Mouse (Mus musculus): ENCODE measurements around the gene Nup153.

Gene Nup153

DNA sequence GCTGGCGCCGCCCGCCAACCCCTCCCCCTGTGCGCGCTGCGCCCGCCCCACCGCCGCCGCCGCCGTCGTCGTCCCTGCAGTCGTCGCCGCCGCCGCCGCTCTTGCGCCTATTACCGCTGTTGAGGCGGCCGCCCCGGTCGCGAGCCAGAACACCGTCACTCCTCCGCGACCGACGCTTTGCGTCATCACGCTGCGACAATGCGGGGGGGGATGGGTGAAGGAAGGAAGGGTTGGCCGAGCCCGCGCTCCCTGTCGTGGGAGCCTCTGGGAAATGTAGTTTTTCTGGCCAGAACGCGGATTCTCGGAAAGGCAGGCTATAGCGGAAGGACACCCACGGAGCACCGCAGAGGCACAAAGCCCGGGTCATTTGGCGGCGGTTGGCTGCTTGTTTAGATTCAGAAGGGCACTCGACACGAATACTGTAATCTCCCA, at the start of gene Nup153:
Nup153 (minus strand) TSS at position 104 of the 432 bp plus-strand sequence.
- in situ Hi-C loops (cut with MboI, MseI), result no loop called here

DNA sequence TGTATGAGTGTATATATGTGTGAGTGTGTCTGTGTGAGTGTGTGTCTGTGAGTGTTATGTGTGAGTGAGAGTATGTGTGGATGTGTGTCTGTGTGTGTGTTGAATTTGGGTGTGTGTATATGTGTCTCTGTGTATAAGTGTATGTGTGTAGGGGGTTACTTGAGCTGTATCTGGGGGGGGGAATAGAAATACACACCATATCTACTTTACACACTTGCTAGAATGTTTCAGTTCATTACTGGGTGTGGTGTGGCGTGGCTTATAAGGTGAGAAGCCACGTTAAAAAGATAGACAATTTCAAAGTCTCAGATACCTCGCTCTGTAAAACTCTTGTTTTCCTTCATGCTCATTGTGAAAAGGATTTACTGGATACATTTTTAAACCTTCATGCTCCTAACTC, 49.7 kb upstream of the Nup153 start:
- in situ Hi-C loops (cut with MboI, MseI), result no loop called here

GRCm38 (mm10) chr13:46776636-46777305, 49.0 kb upstream of the Nup153 start:
- in situ Hi-C loops (cut with MboI, MseI), result no loop called here

GRCm38 (mm10) chr13:46774998-46775397, 47.3 kb upstream of the Nup153 start:
- in situ Hi-C loops (cut with MboI, MseI), result no loop called here

DNA sequence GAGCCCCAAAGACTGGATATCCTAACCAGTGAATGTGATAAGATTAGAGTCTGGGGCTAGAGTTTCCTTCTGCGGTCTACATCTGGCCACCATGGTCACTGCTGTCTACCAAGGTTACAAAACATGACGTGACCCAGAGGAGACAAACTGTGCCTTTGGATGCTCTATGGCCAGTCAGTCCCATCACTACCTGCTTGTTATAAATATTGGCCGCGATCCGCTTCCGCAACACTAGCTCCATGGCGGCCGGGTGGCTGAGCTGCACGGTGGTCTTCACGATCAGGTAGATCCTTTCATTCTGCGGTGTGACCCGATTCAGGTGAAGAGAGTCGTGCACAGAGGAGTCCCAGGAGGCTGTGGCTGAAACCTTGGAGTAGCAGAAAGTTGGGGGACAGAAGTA, 44.8 kb upstream of the Nup153 start:
- in situ Hi-C loops (cut with MboI, MseI), result no loop called here

DNA sequence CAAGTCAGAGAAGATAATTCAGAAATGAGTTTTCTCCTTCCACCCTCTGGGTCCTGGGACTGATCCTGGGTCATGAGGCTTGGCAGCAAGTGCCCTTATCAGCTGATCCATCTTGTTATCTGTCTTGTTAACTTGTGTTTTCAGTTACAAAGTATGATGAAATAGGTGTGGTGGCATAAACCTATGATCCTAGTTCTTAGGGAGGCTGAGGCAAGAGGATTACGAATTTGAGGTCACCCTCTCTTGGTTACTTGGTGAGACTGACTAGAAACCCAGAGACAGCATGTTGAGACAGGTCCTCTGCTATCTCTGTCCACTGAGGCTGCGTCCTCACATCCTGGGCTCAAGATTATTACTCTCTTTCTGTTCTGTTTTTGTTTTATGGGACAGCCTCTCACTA, 37.6 kb upstream of the Nup153 start:
- in situ Hi-C loops (cut with MboI, MseI), result no loop called here

GRCm38 (mm10) chr13:46763210-46763609, 35.5 kb upstream of the Nup153 start:
- in situ Hi-C loops (cut with MboI, MseI), result no loop called here

- in situ Hi-C loops (cut with MboI, MseI), result no loop called here
Measured at GRCm38 (mm10) chr13:46760921-46761320, 33.2 kb upstream of the Nup153 start.

DNA sequence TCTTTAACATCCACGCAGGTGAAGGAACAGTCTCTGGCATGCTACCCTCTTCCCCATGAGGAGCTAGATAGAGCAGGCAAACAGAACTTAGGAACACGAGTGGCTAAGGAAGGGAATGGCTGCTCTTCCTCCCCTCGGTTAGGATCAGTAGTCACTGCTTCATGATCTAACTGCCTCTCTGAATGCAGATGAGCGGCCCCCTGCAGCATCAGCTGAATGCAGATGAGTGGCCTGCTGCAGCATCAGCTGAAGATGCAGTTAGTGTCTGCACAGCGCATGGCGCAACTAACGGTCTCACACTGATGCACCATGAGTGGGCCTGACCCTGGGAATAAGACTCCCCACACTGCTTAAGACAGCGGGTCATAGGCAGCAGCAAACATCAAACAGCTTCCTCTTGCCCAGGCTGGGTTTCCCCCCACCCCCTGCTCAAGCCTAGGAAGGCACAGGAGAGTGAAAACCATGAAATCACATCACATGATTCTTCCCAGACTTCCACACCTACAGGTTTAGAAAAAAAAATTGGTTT, 31.6 kb upstream of the Nup153 start:
- in situ Hi-C loops (cut with MboI, MseI), result no loop called here

GRCm38 (mm10) chr13:46758627-46759026, 30.9 kb upstream of the Nup153 start:
- in situ Hi-C loops (cut with MboI, MseI), result no loop called here

GRCm38 (mm10) chr13:46757946-46758345, 30.2 kb upstream of the Nup153 start:
- in situ Hi-C loops (cut with MboI, MseI), result no loop called here

- in situ Hi-C loops (cut with MboI, MseI), result no loop called here
Measured at GRCm38 (mm10) chr13:46753294-46753693, 25.6 kb upstream of the Nup153 start.

DNA sequence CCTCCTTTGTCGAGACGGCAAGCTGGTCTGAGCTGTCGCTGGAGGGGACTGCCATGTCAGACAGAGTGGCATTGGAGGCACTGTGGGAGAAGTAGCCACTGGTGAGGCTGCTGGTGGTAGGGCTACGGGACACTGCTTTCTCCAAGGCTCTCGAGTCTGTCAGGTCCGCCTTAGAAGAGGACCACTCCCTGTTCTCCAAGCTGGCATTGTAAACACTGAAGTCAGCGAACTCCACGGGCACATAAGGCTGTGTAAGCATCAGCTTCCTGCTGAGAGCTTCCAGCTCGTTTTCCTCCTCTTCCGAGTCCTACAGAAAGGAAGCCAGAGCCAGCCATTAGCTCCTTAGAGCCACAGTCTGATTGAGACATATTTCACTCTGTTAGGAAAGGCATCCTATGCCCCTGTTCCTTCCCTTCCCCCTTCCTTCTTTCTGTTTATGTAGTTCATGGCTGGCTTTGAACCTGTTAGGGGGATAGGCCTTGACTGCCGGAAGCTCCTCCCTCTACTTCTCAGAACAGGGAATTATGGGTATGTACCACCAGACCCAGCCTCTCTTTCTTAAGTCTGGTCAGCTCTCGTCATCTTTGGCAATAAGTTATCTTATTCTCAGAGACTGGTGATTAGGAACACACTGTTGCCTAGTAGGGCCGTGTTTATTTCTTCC, 25.0 kb upstream of the Nup153 start:
- in situ Hi-C loops (cut with MboI, MseI), result no loop called here

DNA sequence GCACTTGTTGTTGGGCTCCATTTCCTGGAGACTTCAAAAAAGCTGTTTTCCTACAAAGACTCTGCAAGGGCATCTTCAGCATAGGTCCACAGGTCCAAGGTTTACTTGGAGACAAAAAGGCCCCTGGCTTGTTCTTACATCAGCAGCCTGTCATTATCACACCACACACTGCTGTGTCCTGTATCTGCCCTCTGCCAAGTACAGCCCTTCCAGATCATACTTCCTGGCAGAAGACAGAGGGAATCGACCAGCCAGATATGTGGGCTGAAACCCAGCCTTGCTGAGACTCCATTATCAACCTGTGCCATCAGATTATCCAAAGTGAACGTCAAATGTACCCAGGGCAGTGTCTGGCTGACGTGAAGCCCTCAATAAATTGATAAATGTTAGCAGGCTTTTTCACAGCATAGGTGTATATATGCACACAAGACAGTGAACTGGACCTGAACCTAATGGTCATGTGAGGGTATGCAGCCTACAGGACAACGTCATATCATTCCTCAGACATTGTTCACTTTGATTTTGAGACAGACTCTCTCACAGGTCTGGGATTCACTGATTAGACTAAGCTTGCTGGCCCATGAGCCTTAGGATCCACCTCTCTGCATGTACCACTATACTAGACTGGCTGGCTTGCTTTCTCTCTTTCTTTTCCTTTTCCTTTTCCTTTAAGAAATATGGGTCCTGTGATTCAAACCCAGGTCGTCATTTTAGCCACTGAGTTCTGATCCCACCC, 20.6 kb upstream of the Nup153 start:
- in situ Hi-C loops (cut with MboI, MseI), result no loop called here

DNA sequence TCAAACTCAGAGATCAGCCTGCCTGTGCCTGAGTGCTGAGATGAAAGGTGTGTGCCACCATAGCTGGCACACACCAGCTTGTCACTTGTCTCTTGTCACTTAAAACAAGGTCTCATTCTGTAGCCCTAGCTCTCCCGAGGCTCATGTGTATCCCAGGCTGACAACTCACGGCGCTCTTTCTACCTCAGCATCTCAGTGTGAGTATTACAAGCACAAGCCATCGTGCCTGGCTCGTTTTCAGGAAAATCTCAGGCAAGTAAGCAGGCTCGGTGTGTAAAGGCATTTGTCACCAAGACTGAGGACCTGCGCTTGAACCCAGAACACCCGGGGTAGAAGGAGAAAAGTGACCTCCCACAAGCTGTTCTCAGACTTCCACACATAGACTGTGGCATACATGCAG, 16.1 kb upstream of the Nup153 start:
- in situ Hi-C loops (cut with MboI, MseI), result no loop called here

DNA sequence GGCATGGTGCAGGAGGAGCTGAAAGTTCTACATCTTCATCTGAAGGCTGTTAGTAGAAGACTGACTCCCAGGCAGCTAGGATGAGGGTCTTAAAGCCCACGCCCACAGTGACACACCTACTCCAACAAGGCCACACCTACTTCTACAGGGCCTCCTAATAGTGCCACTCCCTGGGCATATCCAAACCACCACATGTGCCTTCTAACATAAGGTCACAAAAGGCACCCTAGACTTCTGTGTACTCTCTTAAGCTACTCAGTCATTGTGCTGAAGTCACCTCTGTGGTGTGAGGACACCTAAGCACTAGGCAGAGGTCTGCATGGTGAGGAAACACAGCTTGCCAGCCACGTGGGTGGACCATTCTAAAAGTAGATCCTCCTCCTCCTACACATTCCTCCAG, 14.6 kb upstream of the Nup153 start:
- in situ Hi-C loops (cut with MboI, MseI), result no loop called here

GRCm38 (mm10) chr13:46739426-46739825, 11.7 kb upstream of the Nup153 start:
- in situ Hi-C loops (cut with MboI, MseI), result no loop called here

- in situ Hi-C loops (cut with MboI, MseI), result no loop called here
Measured at GRCm38 (mm10) chr13:46737482-46737881, 9.7 kb upstream of the Nup153 start.

DNA sequence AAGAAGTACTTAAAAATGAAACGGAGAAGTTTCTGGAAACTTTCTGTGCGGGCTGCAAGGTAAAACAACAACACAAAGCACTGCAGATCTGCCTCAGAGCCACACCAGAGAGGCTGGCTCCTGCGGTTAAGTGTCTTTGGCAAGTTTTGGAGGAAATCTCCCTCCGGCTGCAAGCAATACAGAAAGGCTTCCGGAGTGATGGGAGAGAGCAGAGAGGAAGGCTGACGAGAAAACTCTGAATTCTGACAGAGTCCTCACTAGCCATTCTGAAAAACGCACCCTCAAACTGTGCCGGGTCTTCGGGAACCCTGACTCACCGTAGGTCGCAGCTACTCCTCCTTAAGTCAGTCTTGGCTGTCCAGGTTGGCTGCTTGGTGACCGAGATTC, 8.7 kb upstream of the Nup153 start:
- in situ Hi-C loops (cut with MboI, MseI), result no loop called here

GRCm38 (mm10) chr13:46735808-46736478, 8.2 kb upstream of the Nup153 start:
- in situ Hi-C loops (cut with MboI, MseI), result no loop called here

DNA sequence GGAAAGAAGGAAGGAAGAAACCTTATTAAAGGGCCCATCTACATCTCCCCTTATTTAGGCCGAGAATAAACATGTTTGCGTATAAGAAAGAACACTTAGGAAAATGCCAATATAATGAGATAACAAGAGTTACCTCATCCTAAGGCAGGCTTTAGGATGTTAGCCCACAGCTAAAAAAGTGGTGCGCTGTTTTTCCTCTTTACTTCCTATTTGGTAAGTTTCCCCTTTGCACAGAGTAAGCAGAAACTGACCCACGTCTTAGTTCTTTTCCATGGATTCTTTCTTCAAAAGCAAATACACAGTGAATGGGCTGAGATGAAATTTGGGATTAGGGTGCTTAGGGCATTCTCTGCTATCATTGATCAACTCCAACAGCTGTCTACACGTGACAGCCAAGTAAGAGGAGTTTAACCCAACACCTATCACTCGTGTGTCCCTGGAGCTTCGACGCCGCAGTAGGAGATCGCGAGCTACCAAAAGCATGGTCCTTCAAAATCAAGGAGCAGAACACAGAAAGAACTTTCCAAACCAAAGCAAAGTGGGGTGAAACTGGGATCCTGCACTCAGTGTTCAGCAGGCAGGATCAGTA, 7.6 kb upstream of the Nup153 start:
- in situ Hi-C loops (cut with MboI, MseI), result no loop called here

DNA sequence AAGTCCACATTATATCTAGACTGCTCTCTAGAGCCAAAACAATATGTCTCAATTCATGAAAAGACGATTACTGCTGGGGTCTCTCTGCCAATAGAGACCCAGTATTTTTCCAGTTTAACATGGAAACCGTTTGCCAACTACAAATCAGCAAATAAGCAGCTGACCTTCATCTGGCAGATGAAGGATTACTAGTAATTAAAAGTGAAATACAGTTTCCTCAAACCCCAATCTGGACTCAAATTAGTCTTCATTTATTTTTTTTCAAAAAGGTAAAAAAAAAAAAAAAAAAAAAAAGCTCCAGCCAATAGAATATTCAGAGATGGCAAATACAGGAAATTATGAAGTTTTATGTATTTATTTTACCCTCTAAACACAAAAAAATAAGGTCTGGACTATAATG, 2.3 kb upstream of the Nup153 start:
- in situ Hi-C loops (cut with MboI, MseI), result no loop called here

Measured in T-helper 1 cell (primary cell).